Mouse (Mus musculus): ENCODE measurements around the gene Pced1b. TPM values are rescaled to one million over a fixed set of nuclear protein-coding genes. Genes with fewer than 3 reads are reported as not detected.
A peak's percentile ranks its signal among the peaks of the same experiment; 100 is the strongest.

The Pced1b gene
- total RNA-seq, 2 experiments from 2014 or later: 4.8 to 5.1 TPM

DNA sequence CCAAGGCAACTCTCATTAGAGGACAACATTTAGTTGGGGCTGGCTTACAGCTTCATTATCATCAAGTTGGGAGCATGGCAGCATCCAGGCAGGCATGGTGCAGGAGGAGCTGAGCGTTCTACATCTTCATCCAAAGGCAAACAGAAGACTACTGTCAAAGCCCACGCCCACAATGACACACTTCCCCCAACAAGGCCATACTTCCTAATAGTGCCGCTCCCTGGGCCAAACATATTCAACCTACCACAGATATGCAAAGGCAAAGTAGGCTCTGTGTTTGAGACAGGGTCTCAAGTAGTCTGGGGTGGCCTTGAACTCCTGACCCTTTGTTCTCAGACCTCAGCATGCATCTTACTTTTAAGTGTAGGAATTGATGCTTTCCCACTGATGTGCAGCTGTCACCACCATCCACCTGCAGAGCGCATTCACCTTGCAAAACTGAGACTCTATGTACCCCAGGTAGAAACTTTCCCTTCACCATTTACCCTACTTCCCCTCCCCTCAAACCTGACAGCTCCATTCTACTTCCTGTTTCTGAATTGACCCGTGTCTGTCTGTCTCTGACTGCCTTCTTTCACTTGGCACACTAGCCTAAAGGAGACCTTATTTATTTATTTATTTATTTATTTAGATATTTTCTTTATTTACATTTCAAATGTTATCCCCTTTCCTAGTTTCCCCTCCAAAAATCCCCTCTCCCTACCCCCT lies 40.7 kb downstream of the Pced1b start:
- DNase-seq: no peak

DNA sequence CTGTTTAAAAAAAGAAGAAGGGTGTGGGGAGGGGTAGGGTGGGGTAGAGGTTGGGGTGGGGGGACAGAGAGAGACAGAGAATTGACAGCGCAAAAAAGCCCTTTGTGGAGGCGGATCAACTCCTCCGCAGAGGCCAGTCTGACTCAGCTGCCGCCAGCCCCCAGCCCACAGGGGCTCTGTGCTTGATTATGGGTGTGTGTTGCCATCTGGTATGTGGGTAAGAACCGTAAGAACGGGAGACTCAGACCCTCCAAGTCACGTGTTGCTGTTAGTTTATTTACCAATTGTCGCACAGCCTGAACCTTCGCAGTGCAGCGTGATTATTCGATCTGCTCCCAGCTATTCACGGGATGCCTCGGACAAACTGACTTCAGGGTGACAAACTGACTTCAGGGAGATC lies 41.8 kb downstream of the Pced1b start:
- DNase-seq: no peak

DNA sequence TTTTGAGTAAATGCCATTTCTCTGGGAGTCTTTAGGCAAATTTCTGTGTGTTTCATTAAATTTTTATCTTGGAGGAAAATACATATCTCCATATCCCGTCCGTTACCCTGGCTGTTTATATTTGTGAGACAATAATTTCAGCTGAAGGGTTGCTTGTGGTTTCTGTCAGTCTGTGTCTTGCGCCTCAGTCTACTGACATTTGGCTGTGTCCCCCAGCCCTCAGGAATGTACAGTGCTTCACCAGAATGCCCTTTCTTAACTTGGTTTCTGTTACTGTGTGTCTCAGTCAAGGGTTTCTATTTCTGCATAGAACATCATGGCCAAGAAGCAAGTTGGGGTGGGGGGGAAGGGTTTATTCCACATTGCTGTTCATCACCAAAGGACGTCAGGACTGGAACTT lies 42.3 kb downstream of the Pced1b start:
- DNase-seq: no peak

- no peak for DNase-seq
Observed at GRCm38 (mm10) chr15:97290351-97290750, 43.4 kb downstream of the Pced1b start.

DNA sequence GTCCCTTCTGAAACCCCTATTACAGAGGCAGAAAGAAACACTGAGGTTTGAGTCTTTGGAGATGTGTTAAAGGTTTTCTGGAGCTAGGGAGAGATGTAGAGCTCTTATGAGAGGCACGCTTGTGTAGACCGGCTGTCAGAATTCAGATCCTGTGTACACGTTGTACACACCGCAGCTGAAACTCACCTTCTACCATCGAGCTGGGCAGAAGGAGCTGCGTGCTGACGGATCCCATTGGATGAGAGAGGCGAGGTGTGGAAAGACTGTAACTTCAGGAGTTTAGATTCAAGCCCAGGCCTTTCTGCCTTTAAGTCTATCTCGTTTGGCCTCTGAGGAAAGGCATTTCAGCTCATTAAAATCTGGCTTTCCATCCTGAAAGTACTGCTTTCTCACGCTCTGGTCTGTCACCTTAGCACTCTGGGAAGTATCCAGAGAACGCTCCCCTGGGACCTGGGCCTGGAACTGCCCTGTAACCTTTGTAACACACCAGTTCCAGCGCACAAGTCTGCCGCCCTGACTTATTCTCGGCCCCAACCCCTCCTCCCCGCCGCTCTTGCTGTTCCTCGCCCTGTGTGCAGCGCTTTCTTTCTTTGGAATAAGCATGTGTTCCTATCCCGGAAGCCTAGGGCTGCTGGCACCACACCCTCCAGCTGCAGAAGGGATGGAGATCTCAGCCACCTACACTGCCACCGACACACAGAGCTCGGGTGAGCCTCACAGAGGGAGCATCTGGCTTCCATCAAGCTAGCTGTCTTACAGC lies 44.6 kb downstream of the Pced1b start:
- peak; percentile 57 for DNase-seq

- no peak for DNase-seq
Observed at GRCm38 (mm10) chr15:97307935-97308334, 61.0 kb downstream of the Pced1b start.

DNA sequence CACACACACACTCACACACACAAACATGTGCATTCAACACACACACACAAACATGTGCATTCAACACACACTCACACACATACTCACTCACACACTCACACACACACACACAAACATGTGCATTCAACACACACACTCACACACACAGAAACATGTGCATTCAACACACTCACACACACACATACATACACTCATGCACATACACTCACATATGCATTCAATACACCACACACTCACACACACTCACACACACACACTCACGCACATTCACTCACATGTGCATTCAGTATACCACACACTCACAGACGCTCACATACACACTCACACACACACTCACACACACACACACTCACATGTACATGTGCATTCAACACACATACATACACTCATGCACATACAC lies 62.6 kb downstream of the Pced1b start:
- DNase-seq: no peak

GRCm38 (mm10) chr15:97310251-97310650 lies 63.3 kb downstream of the Pced1b start:
- DNase-seq: no peak

GRCm38 (mm10) chr15:97311211-97311610 lies 64.3 kb downstream of the Pced1b start:
- no peak for DNase-seq

DNA sequence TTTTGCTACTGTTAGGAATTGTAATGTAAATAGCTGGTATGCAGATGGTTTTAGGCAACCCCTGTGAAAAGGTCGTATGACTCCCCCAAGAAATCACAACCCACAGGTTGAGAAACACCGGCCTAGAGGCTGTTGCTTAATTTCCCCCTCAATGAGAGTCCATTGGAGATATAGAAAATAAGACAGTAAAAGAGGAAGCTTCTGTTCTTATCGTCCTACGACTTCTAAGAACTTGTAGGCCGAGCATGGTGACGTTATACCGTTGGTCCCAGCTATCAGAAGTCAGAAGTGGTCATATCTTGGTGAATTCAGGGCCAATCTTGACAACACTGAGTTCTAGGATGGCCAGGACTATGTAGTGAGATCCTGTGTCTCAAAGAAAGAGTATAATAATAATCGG lies 65.0 kb downstream of the Pced1b start:
- no peak for DNase-seq

DNA sequence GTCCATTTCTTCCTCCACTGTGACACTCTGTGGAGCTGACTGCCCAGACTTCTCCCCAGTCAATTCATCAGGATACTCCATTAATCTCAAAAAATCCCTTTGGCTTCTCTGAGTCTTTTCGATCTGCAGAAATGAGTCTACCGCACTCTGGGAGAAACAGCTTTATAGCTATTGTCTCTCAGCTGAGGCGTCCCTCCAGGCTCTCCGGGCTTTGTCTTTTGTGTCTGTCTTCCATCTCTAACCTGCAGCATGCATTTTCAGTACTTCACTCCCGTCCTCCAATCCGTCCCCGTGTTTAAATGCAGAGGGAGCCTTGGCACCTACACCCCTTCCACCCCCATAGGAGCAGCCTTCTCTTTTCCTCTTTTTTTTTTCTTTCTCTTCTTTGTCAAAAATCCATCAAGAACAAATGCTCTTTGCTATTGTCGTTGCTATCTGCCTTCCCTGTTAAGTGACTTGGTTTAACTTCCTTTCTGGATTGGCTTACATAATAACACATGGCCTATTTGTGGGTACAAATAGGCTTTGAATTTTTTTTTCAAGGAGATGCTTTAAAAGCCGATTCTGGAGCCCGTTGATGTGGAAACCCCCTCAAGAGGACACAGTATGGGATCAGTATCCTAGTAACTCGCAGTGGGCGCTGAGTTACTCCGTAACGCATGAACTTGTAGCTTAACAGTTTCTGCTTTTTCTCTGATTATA lies 68.0 kb downstream of the Pced1b start:
- no peak for DNase-seq

GRCm38 (mm10) chr15:97315422-97315757 lies 68.5 kb downstream of the Pced1b start:
- no peak for DNase-seq

- DNase-seq: no peak
Observed at GRCm38 (mm10) chr15:97318365-97319001, 71.6 kb downstream of the Pced1b start.

- DNase-seq: no peak
Observed at GRCm38 (mm10) chr15:97322821-97323220, 75.9 kb downstream of the Pced1b start.

GRCm38 (mm10) chr15:97323466-97323865 lies 76.6 kb downstream of the Pced1b start:
- DNase-seq: no peak

DNA sequence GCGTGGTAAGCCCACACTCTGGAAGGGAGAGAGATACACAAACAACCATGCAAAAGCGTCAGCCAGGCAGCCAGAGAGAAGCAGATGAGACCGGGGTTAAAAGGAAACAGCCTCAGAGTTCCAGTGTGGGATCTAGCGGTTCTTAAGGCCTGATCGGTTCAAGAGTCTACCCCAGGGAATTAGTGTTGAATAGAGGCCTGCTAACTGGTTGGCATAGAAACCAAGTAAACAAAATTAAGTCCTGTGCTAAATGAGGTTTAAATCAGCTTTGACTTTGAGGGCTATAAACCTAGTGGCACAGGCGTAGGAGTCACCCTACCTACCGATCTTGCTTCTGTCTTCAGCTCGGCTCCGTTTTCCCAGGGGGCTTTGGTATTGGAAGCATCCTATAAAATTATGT lies 77.4 kb downstream of the Pced1b start:
- DNase-seq: no peak

GRCm38 (mm10) chr15:97327500-97328081 lies 80.7 kb downstream of the Pced1b start:
- peak; percentile 49 for DNase-seq

GRCm38 (mm10) chr15:97332582-97332981 lies 85.7 kb downstream of the Pced1b start:
- DNase-seq: no peak

- no peak for DNase-seq
Observed at GRCm38 (mm10) chr15:97337636-97338352, 90.9 kb downstream of the Pced1b start.

DNA sequence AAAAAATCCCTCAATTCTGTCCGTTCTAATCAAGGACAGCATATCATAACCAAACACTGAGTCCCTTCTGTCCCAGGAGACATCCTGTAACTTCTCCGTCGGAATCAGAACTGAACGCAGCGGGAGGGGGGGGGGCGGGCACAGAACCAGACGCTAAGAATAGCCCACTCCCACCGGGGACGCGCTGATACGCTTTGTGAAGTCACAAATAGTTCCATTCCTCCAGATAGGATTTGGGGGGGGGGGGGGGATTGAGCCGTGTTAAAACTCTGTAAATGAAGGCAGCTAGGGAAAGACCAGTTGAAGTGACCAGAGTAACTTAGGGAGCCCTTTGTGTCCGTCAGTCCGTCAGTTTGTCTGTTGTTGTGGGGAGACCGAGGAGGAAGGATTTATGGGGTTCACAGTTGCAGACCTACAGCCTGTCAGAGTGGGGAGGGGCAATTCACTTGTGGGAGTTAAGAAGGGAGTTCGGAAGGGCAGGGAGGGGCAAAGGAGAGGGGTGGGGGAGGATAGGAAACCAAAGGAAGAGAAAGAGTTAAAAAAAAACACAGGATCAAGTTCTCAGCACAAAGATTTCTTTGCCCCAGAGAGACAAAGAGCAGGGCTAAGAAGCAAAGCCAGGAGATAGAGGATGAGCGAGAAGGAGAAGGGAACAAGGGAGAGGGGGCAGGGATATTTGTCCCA lies 91.6 kb downstream of the Pced1b start:
- no peak for DNase-seq

- DNase-seq: no peak
Observed at GRCm38 (mm10) chr15:97342336-97342735, 95.4 kb downstream of the Pced1b start.

Data from heart, postnatal 4 days (tissue).